Mouse (Mus musculus) kidney, postnatal 25 days (tissue): Measurements from ENCODE around the gene Rgs14.
A peak's percentile ranks its signal among the peaks of the same experiment; 100 is the strongest.

Experiments used
- DNase-seq, 2 experiments: peaks; one replicate each; pipeline ENCODE4 v3.0.0; 2021; ENCODE audit warnings: mixed read lengths in 2 of 2

Rgs14 gene

GRCm38 (mm10) chr13:55346745-55347144, 22.8 kb upstream of the Rgs14 start:
- DNase-seq: no peak

- DNase-seq: no peak
Measured at GRCm38 (mm10) chr13:55361145-55361544, 8.4 kb upstream of the Rgs14 start.

- peak in 1 of 2 experiments; percentile 55 for DNase-seq
Measured at GRCm38 (mm10) chr13:55361974-55362452, 7.5 kb upstream of the Rgs14 start.

- peak; percentile 97 to 100 for DNase-seq
Measured at GRCm38 (mm10) chr13:55362453-55363060, 7.0 kb upstream of the Rgs14 start, which contains the start of gene Lman2. Gene Lman2 (minus strand): TSS chr13:55362783.

- DNase-seq: peak in 1 of 2 experiments; percentile 33
Measured at GRCm38 (mm10) chr13:55368401-55368800, 1.1 kb upstream of the Rgs14 start.

- peak; percentile 80 to 88 for DNase-seq
Measured at GRCm38 (mm10) chr13:55370234-55370633, 702 bp downstream of the Rgs14 start.

GRCm38 (mm10) chr13:55371007-55371681, 1.6 kb downstream of the Rgs14 start:
- DNase-seq: no peak

GRCm38 (mm10) chr13:55371740-55372139, 2.2 kb downstream of the Rgs14 start:
- no peak for DNase-seq

- no peak for DNase-seq
Measured at GRCm38 (mm10) chr13:55374206-55374924, 4.8 kb downstream of the Rgs14 start.

GRCm38 (mm10) chr13:55375877-55376276, 6.3 kb downstream of the Rgs14 start:
- peak in 1 of 2 experiments; percentile 27 for DNase-seq

GRCm38 (mm10) chr13:55378907-55379580, 9.5 kb downstream of the Rgs14 start:
- DNase-seq: peak; percentile 48 to 66

GRCm38 (mm10) chr13:55381790-55382189, 12.3 kb downstream of the Rgs14 start:
- DNase-seq: no peak

- DNase-seq: peak; percentile 86 to 96
Measured at GRCm38 (mm10) chr13:55390644-55391043, 21.1 kb downstream of the Rgs14 start.

- DNase-seq: peak; percentile 85 to 94
Measured at GRCm38 (mm10) chr13:55391626-55392029, 22.1 kb downstream of the Rgs14 start.

- DNase-seq: peak; percentile 41 to 53
Measured at GRCm38 (mm10) chr13:55392933-55393332, 23.4 kb downstream of the Rgs14 start.

GRCm38 (mm10) chr13:55398088-55398487, 28.6 kb downstream of the Rgs14 start, which contains the start of gene Slc34a1:
Gene Slc34a1 (plus strand): TSS chr13:55398187.
- no peak for DNase-seq

GRCm38 (mm10) chr13:55399300-55400038, 29.9 kb downstream of the Rgs14 start:
- peak; percentile 71 to 82 for DNase-seq

GRCm38 (mm10) chr13:55400039-55400346, 30.5 kb downstream of the Rgs14 start:
- DNase-seq: no peak

- DNase-seq: no peak
Measured at GRCm38 (mm10) chr13:55403266-55403665, 33.7 kb downstream of the Rgs14 start.

- DNase-seq: no peak
Measured at GRCm38 (mm10) chr13:55403935-55404852, 34.7 kb downstream of the Rgs14 start.
